Mouse (Mus musculus) heart, embryonic 15.5 days (tissue): ENCODE measurements at regions not wholly inside any gene's neighbourhood (a gene's known extent, or its start where the extent isn't known, plus 50 kb on each side); places are given as distances from the start of the nearest gene placed in this dataset.

Experiments used
- ATAC-seq: fragments of 200-750 bp; cut with Nextera tagmentation; replicated peaks from 2 replicates; pipeline ENCODE4 v1.8.0; 2017; ENCODE audit warnings: low read depth, moderate TSS enrichment; ENCODE audit not compliant: insufficient number of reproducible peaks, insufficient read depth, low FRiP score
- H3K27ac ChIP-seq: fragments of 300-500 bp; sonication (generic); 2 replicates; pipeline ENCODE4 v1.5.1; 2015; ENCODE audit warnings: mild to moderate bottlenecking, inconsistent platforms
- H3K27me3 ChIP-seq: fragments of 300-500 bp; sonication (generic); 2 replicates; pipeline ENCODE4 v1.6.1; 2015; ENCODE audit warnings: inconsistent platforms
- H3K36me3 ChIP-seq: fragments of 300-500 bp; sonication (generic); 2 replicates; pipeline ENCODE4 v1.6.1; 2015; ENCODE audit warnings: mild to moderate bottlenecking, inconsistent platforms
- H3K4me1 ChIP-seq: fragments of 300-500 bp; sonication (generic); replicated peaks from 2 replicates; pipeline ENCODE4 v1.6.1; 2015; ENCODE audit warnings: inconsistent platforms
- H3K4me2 ChIP-seq: fragments of 300-500 bp; sonication (generic); 2 replicates; pipeline ENCODE4 v1.6.1; 2015; ENCODE audit warnings: inconsistent platforms, mild to moderate bottlenecking, moderate library complexity
- H3K4me3 ChIP-seq: fragments of 300-500 bp; sonication (generic); 2 replicates; pipeline ENCODE4 v1.5.1; 2015; ENCODE audit warnings: mild to moderate bottlenecking, inconsistent platforms
- H3K9ac ChIP-seq: fragments of 300-500 bp; sonication (generic); 2 replicates; pipeline ENCODE4 v1.6.1; 2015; ENCODE audit warnings: mild to moderate bottlenecking, inconsistent platforms
- H3K9me3 ChIP-seq: fragments of 300-500 bp; sonication (generic); replicated peaks from 2 replicates; pipeline ENCODE4 v1.6.1; 2016; ENCODE audit warnings: inconsistent platforms
- WGBS: fragments of 180-500 bp; shearing (Covaris S2); methylation state at CpG from one replicate; pipeline ENCODE4 v1.1.7; 2015; ENCODE audit warnings: mixed read lengths; 5-methylcytosine and 5-hydroxymethylcytosine counted together

- no peak overlapping the region for H3K27ac ChIP-seq
- H3K9me3 ChIP-seq = no peaks in the 10 kb centered on the region
- ATAC-seq = no peak
Observed at GRCm38 (mm10) chr12:113401578-113402113, 87.7 kb upstream of the Adam6b start.

DNA sequence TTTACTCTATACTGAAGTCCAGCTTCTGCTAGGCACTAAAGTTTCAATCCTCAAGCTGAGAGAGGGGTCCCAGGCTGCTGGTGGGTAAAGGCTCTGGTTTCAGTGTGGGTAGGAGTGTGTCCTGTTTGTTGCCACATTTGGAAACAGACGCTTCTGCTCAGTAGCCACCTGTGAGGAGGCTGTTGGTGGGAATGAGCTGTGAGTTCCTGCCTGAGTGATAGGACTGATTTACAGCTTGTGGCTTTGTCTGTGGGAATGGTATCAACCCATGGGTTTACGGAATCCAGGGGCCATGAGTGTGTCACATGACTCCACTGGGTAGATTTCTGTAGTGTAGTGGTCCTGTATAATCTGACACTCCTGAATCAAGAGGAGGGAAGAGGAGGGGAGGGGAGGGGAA lies 86.5 kb upstream of the Adam6b start:
- Histone ChIP-seq H3K4me1 (no peaks in the 10 kb centered on the region), H3K4me2 (no peak overlapping the region), H3K9ac (no peak overlapping the region), H3K4me3 (no peak overlapping the region), H3K27ac (no peak overlapping the region), H3K36me3 (no peaks in the 10 kb centered on the region), H3K9me3 (no peaks in the 10 kb centered on the region), H3K27me3 (no peaks in the 10 kb centered on the region)
- WGBS = 50% methylated on average over 2 of the region's 2 CpGs
- ATAC-seq = no peak

More at GRCm38 (mm10) chr12:113401578-113402113, 87.7 kb upstream of the Adam6b start:
- Histone ChIP-seq H3K36me3 (no peaks in the 10 kb centered on the region), H3K27me3 (no peaks in the 10 kb centered on the region), H3K4me3 (no peak overlapping the region), H3K4me2 (no peak overlapping the region), H3K9ac (no peak overlapping the region), H3K4me1 (no peaks in the 10 kb centered on the region)

DNA sequence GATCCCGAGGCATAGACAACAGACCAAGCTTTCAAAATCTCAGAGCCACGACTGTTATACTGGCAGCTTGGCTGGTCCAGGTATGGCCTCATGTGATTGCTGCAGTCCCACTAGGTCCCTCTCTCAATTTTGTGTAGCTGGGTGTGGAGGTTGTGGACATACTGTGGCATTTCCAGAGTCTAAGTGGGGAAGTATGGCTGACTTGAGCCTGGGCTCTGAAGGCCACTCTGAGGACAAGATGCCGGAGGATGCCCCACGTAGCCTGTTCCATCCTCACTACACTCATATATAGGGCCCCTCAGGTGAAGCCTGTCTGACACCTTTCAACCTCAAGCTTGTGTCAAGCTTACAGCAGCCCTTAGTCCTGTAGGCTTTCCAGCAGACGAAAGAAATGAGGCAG lies 78.2 kb upstream of the Adam6b start:
- Histone ChIP-seq H3K27ac (no peak overlapping the region), H3K4me3 (no peak overlapping the region), H3K36me3 (no peaks in the 10 kb centered on the region), H3K4me1 (no peaks in the 10 kb centered on the region), H3K9ac (no peak overlapping the region), H3K27me3 (no peaks in the 10 kb centered on the region), H3K9me3 (no peaks in the 10 kb centered on the region), H3K4me2 (no peak overlapping the region)
- no peak for ATAC-seq
- 74% methylated on average over 5 of the region's 5 CpGs for WGBS

- WGBS = 44% methylated on average over 1 of the region's 1 CpGs
- H3K27ac ChIP-seq = no peak overlapping the region
Observed at GRCm38 (mm10) chr12:113413996-113414395, 75.3 kb upstream of the Adam6b start.

GRCm38 (mm10) chr12:113417521-113417920 lies 71.8 kb upstream of the Adam6b start:
- no peak for ATAC-seq
- 57% methylated on average over 1 of the region's 1 CpGs for WGBS
- no peak overlapping the region for H3K4me3 ChIP-seq
- no peaks in the 10 kb centered on the region for H3K9me3 ChIP-seq
- H3K36me3 ChIP-seq = no peaks in the 10 kb centered on the region
- H3K4me2 ChIP-seq = no peak overlapping the region
- H3K27me3 ChIP-seq = no peaks in the 10 kb centered on the region
- H3K4me1 ChIP-seq = no peaks in the 10 kb centered on the region
- no peak overlapping the region for H3K27ac ChIP-seq
- no peak overlapping the region for H3K9ac ChIP-seq

More at GRCm38 (mm10) chr12:113413996-113414395, 75.3 kb upstream of the Adam6b start:
- no peak overlapping the region for H3K9ac ChIP-seq
- H3K9me3 ChIP-seq = no peaks in the 10 kb centered on the region
- H3K27me3 ChIP-seq = no peaks in the 10 kb centered on the region
- ATAC-seq = no peak
- H3K36me3 ChIP-seq = no peaks in the 10 kb centered on the region
- no peak overlapping the region for H3K4me2 ChIP-seq
- no peak overlapping the region for H3K4me3 ChIP-seq
- no peaks in the 10 kb centered on the region for H3K4me1 ChIP-seq

DNA sequence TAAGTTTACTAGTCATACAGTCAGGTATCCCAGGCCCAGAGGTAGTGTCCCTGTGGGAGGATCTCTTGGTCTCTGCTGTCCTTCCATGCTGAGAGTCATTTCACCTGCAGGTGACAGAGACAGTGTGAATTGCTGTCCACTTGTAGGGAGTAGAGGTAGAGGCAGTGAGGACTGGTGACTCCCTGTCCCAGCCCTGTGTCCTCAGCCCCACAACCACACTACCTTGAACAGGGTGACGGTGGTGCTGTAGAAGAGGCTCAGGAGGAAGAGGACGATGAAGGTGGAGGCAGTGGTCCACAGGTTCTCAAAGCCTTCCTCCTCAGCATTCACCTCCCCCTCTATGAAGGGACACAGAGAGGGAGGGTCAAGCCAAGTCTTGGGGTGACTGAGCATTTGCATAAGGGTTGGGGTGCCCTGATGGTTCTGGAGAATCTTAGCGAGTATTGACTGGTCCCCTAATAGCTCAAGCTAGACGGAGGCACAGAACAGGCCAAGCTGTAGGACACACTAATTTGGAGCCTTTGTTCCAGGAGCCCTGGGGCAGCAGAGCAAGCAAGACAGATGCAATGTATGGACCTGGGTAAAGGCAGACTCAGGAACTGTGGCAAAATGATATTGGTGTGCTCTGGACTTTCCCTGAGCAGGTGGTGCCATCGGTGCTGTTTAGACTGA lies 70.4 kb upstream of the Adam6b start:
- ATAC-seq = no peak
- Histone ChIP-seq H3K36me3 (no peaks in the 10 kb centered on the region), H3K4me2 (no peak overlapping the region), H3K4me3 (no peak overlapping the region), H3K27ac (no peak overlapping the region), H3K27me3 (no peaks in the 10 kb centered on the region), H3K9ac (no peak overlapping the region), H3K4me1 (no peaks in the 10 kb centered on the region), H3K9me3 (no peaks in the 10 kb centered on the region)
- WGBS = 87% methylated on average over 5 of the region's 5 CpGs

GRCm38 (mm10) chr12:113420721-113421305 lies 68.5 kb upstream of the Adam6b start:
- Histone ChIP-seq H3K36me3 (no peaks in the 10 kb centered on the region), H3K9ac (no peak overlapping the region), H3K4me3 (no peak overlapping the region), H3K4me2 (no peak overlapping the region), H3K27ac (no peak overlapping the region), H3K4me1 (no peaks in the 10 kb centered on the region), H3K27me3 (no peaks in the 10 kb centered on the region), H3K9me3 (no peaks in the 10 kb centered on the region)
- WGBS = 75% methylated on average over 9 of the region's 9 CpGs
- no peak for ATAC-seq

DNA sequence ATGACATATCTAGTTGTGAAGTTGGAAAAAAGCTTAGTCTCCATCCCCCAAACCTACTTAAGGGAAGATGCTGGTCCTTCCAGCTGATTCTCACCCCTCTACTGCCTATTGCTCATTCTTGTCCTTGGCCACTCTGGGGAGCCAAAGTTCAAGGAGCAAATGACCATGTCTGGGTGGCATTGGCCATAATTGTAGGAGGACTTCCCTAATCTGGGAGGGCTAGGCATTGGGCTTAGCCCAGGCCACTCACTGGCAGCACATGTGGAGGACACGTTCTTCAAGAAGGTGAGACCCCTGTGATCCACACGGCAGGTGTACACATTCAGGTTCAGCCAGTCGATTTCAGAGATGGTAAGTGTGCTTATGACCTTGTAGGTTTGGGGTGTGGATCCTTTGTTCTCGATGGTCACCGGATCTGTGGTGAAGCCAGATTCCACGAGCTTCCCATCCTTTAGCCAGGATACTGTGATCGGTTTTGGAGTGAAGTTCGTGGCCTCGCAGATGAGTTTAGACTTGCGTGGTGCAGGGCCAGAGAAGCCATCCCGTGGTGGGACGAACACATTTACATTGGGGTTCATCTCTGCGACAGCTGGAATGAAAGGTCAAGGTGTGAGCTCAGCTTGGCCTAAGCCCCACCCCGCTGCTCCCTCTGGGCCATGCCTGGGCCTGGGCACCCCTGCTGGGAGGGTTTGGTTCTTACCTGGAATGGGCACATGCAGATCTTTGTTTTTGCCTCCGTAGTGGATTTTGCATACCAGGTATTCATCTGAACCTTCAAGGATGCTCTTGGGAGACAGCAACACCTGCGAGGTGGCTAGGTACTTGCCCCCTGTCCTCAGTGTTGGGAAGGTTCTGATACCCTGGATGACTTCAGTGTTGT lies 67.4 kb upstream of the Adam6b start:
- no peak overlapping the region for H3K4me3 ChIP-seq
- WGBS = 79% methylated on average over 16 of the region's 16 CpGs
- no peak for ATAC-seq
- H3K27ac ChIP-seq = no peak overlapping the region
- H3K4me1 ChIP-seq = no peaks in the 10 kb centered on the region
- H3K4me2 ChIP-seq = no peak overlapping the region
- H3K9ac ChIP-seq = no peak overlapping the region
- H3K27me3 ChIP-seq = no peaks in the 10 kb centered on the region; the same call in 1 of the 2 replicates
- no peaks in the 10 kb centered on the region for H3K36me3 ChIP-seq
- no peaks in the 10 kb centered on the region for H3K9me3 ChIP-seq

- 0 out of 2 replicates have a peak, but pooled peaks have one; percentile 19 for ATAC-seq
- no peaks in the 10 kb centered on the region for H3K4me1 ChIP-seq
- H3K36me3 ChIP-seq = no peaks in the 10 kb centered on the region
- 74% methylated on average over 5 of the region's 5 CpGs for WGBS
- no peaks in the 10 kb centered on the region; the same call in 1 of the 2 replicates for H3K27me3 ChIP-seq
- no peaks in the 10 kb centered on the region for H3K9me3 ChIP-seq
- no peak overlapping the region for H3K4me3 ChIP-seq
- H3K9ac ChIP-seq = no peak overlapping the region
- no peak overlapping the region for H3K4me2 ChIP-seq
- H3K27ac ChIP-seq = no peak overlapping the region
Observed at GRCm38 (mm10) chr12:113422736-113423254, 66.5 kb upstream of the Adam6b start.

GRCm38 (mm10) chr12:113423736-113424597 lies 65.3 kb upstream of the Adam6b start:
- no peak for ATAC-seq
- 84% methylated on average over 6 of the region's 6 CpGs for WGBS
- no peak overlapping the region for H3K4me3 ChIP-seq

More at GRCm38 (mm10) chr12:113423736-113424597, 65.3 kb upstream of the Adam6b start:
- no peaks in the 10 kb centered on the region for H3K36me3 ChIP-seq
- H3K27ac ChIP-seq = no peak overlapping the region
- H3K9me3 ChIP-seq = no peaks in the 10 kb centered on the region
- no peaks in the 10 kb centered on the region for H3K4me1 ChIP-seq
- no peaks in the 10 kb centered on the region; the same call in 1 of the 2 replicates for H3K27me3 ChIP-seq
- no peak overlapping the region for H3K4me2 ChIP-seq
- no peak overlapping the region for H3K9ac ChIP-seq
